Mouse (Mus musculus) subcutaneous adipose tissue, adult 2 months (tissue): Measurements from ENCODE around the gene Gm29582. TPM values are rescaled to one million over a fixed set of nuclear protein-coding genes. Genes with fewer than 3 reads are reported as not detected.

Experiments used
- polyA plus RNA-seq: library from polyadenylated mRNA; depleted of rRNA; stranded (reverse); fragments of >200 nt; gene quantifications from 2 replicates; pipeline ENCODE4 v1.2.3, GENCODE M21; 2012; ENCODE audit warnings: low replicate concordance; rRNA removed

Gene Gm29582
- polyA plus RNA-seq = not detected in 2 replicates

GRCm38 (mm10) chrY:30738461-30738860 is at the start of gene Gm29582:
TSS of gene Gm29582 (minus strand) at chrY:30738561.

